Mouse (Mus musculus) spleen, embryonic (tissue): Measurements from ENCODE around the gene Kl.

ENCODE experiments used
- CTCF ChIA-PET: fragments of 350-600 bp; sonication (Branson Sonifier 250); formaldehyde crosslinking; loops from one replicate; lab custom pipeline; 2022; lab: Charles Lee

Gene Kl

DNA sequence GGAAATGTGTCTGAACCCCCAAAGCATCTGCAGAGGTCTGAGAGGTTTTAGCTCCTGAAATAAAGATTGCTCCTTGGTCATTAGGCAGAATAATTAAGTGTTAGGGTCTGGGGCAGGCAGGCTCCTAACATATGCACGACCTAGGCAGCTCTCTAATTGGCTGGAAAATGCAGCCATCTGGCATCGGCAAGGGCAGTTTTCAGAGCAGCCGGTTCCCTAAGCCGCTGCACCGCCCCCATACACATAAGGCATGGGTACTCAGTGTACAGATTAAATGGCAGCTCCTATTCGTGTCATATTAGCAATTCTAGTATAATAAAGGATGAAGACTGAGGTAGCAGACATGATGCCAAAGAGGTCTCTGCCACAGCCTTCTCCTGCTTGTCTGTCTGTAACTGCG lies 74.8 kb downstream of the Kl start:
- CTCF ChIA-PET = no interaction called here

DNA sequence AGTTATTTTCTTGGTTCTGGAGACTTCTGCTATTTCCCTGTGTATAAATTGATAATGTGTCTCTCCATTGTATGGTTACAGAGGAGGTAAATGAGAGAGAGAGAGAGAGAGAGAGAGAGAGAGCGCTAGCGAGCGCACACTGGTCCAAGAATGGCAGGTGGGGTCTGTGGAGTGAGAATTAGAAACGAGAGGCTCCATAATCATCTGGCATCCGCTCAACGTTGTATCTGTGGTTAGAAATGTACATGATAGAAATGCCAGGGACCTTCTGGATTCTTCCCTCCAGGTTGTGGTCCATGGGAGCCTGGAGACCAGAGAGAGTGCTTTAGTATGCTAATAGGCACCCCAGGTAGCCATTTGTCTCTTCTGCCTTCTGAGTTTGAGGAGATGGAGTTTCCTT lies 76.5 kb downstream of the Kl start:
- CTCF ChIA-PET = no interaction called here

DNA sequence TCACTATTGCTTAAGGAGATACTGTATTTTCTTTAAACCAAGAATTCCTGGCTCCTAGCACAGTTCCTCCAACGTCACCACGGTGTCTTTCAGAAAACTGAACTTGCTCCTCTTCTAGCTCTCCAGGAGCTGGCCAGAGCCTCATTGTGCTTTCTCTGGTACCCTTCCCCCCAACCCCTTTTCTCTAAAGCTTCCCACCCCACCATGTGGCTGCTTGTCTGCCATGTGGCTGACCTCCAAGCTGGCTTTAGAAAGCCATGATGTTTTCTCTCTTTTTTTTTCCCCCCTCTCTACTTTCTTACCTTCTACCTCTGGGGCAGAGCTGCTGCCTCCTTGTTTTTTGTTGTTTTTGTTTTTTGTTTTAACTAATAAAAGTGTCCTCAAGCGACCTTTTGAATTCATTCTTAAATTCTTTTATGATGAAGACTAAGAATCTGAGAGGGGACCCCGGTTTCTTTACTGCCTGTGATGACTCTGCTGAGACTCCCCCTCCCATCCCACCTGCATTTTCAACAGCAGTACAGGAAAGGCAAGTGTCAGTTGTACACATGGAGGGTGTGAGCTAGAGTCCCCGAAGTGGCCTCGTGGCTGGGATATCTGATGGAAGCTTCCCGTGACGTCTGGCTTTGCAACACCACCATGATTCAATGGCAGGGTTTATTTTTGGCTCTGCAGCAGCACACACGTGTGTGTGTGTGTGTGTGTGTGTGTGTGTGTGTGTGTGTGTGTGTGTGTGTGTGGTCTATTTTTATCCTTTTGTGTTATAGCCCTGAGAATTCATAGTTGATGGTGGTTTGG lies 82.5 kb downstream of the Kl start:
- CTCF ChIA-PET = no interaction called here

DNA sequence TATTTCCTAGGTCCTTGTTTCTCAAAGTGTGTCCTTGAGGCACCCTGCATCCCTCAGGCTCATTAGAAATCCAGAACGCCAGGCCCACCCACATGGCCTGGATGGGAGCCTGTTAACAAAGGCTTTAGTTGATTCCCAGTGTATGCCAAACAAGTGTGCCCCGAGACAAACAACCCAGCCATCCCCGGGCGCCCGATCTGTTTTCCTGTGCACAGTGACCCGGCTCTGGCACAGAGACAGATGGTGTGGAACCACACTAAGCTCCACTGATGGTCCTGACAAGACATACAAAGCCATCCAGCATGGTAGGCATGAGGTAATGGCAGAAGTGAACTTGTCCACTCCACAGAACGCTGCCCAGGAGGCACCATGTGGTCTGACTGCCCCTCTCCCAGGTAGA lies 85.5 kb downstream of the Kl start:
- CTCF ChIA-PET = no interaction called here

DNA sequence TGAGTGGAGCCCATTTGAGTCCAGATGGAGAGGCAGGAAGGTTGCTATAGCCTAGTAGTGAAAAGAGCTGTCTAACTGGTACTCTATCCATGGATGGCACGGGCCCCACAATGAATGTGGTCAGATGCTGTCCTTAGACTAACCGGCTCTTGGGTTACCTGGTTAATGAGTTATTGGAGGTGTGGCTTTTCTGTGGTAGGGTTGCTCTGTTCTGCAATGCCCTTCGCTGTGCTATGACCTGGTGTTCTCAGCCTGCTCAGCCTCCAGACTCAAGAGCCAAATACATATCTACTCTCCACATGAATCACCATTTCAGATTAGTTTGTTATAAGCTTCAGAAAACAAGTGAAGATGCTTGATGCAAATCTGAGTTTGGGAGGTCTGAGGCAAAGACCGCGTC lies 90.5 kb downstream of the Kl start:
- CTCF ChIA-PET = interaction anchor here (0.6 kb wide), 1 partner anchor 24 kb away, joined by 5 read pairs; no protein-coding TSS in a partner anchor
